Mouse (Mus musculus) embryonic fibroblast, embryonic 13.5 days (primary cell): Measurements from ENCODE around the gene Ndufs6. TPM values are rescaled to one million over a fixed set of nuclear protein-coding genes. Genes with fewer than 3 reads are reported as not detected.

Experiments used
- H3K27ac ChIP-seq: 2 replicates; pipeline ENCODE4 v1.5.1; 2012; ENCODE audit warnings: low read length, control low read depth, inconsistent platforms; ENCODE audit not compliant: insufficient read depth
- H3K4me1 ChIP-seq: 2 replicates; pipeline ENCODE4 v1.6.1; 2011; ENCODE audit warnings: low read length; ENCODE audit not compliant: control insufficient read depth, insufficient read depth
- H3K4me3 ChIP-seq: 2 replicates; pipeline ENCODE4 v1.5.1; 2011; ENCODE audit warnings: mild to moderate bottlenecking, control low read depth, low read length; ENCODE audit not compliant: insufficient read depth
- CTCF ChIP-seq: IDR thresholded peaks from 2 replicates; pipeline ENCODE4 v1.5.1; 2011; ENCODE audit warnings: mild to moderate bottlenecking, control low read depth, low read length, moderate library complexity, borderline replicate concordance; ENCODE audit not compliant: insufficient read depth
- POLR2A ChIP-seq: IDR thresholded peaks from 2 replicates; pipeline ENCODE4 v1.6.1; 2011; ENCODE audit warnings: low read depth, mild to moderate bottlenecking, control low read depth, low read length, moderate library complexity
- polyA plus RNA-seq: library from polyadenylated mRNA; stranded (reverse); fragments of >200 nt; gene quantifications from 2 replicates; pipeline ENCODE4 v1.2.4, GENCODE M21; 2011; ENCODE audit warnings: low read depth; ENCODE audit not compliant: missing spikeins, insufficient read length

Ndufs6 gene
- polyA plus RNA-seq, 1 experiment = 102 TPM

GRCm38 (mm10) chr13:73277797-73278196 is 50.5 kb downstream of the Ndufs6 start:
- Histone ChIP-seq H3K4me3 (no peak overlapping the region), H3K27ac (no peak overlapping the region), H3K4me1 (no peaks in the 10 kb centered on the region)
- TF ChIP-seq POLR2A = no peak
- no peak for TF ChIP-seq CTCF

GRCm38 (mm10) chr13:73277361-73277760 is 51.0 kb downstream of the Ndufs6 start:
- TF ChIP-seq CTCF (no peak), POLR2A (no peak)
- H3K4me1 ChIP-seq = no peaks in the 10 kb centered on the region
- H3K4me3 ChIP-seq = no peak overlapping the region
- no peak overlapping the region for H3K27ac ChIP-seq

- no peak for TF ChIP-seq CTCF
- no peak for TF ChIP-seq POLR2A
- H3K27ac ChIP-seq = no peak overlapping the region
- H3K4me1 ChIP-seq = no peaks in the 10 kb centered on the region
- no peak overlapping the region for H3K4me3 ChIP-seq
These were observed 54.8 kb downstream of the Ndufs6 start for GRCm38 (mm10) chr13:73273536-73273935.

GRCm38 (mm10) chr13:73272794-73273282 is 55.5 kb downstream of the Ndufs6 start:
- H3K27ac ChIP-seq = no peak overlapping the region
- no peaks in the 10 kb centered on the region for H3K4me1 ChIP-seq
- no peak for TF ChIP-seq CTCF
- TF ChIP-seq POLR2A = no peak
- H3K4me3 ChIP-seq = no peak overlapping the region

- no peaks in the 10 kb centered on the region for H3K4me1 ChIP-seq
- no peak for TF ChIP-seq CTCF
- TF ChIP-seq POLR2A = no peak
- no peak overlapping the region for H3K27ac ChIP-seq
- H3K4me3 ChIP-seq = no peak overlapping the region
These were observed 56.8 kb downstream of the Ndufs6 start for GRCm38 (mm10) chr13:73271336-73272242.

- no peaks in the 10 kb centered on the region for H3K4me1 ChIP-seq
- no peak overlapping the region for H3K27ac ChIP-seq
- no peak for TF ChIP-seq POLR2A
- no peak for TF ChIP-seq CTCF
- H3K4me3 ChIP-seq = 0 out of 2 replicates have a peak overlapping the region, but pooled peaks have one; percentile 2
These were observed 57.8 kb downstream of the Ndufs6 start for GRCm38 (mm10) chr13:73270451-73271081.

- H3K4me1 ChIP-seq = no peaks in the 10 kb centered on the region
- H3K4me3 ChIP-seq = no peak overlapping the region
- TF ChIP-seq POLR2A (no peak), CTCF (no peak)
- H3K27ac ChIP-seq = no peak overlapping the region
These were observed 58.5 kb downstream of the Ndufs6 start for GRCm38 (mm10) chr13:73269891-73270290.

Other genes starting within 250 kb of the Ndufs6 start
- not detected in 2 replicates for gene Irx4, start 68.1 kb downstream of the Ndufs6 start, polyA plus RNA-seq
- gene Mrpl36, start within 50 bp of the Ndufs6 start, polyA plus RNA-seq = 35.8 and 39.2 TPM in 2 replicates
- 20.1 and 21.5 TPM in 2 replicates for gene Lpcat1, start 138.7 kb upstream of the Ndufs6 start, polyA plus RNA-seq
- gene Slc6a3, start 208.2 kb upstream of the Ndufs6 start, polyA plus RNA-seq = not detected in 2 replicates